Mouse (Mus musculus) stomach, embryonic 16.5 days (tissue): ENCODE results near the gene Elavl3. TPM values are rescaled to one million over a fixed set of nuclear protein-coding genes. Genes with fewer than 3 reads are reported as not detected.

Source experiments
- ATAC-seq: fragments of 200-750 bp; cut with Nextera tagmentation; 2 replicates; pipeline ENCODE4 v1.8.0; 2017; ENCODE audit warnings: moderate number of reproducible peaks, moderate TSS enrichment; ENCODE audit not compliant: insufficient read depth, low FRiP score
- H3K27ac ChIP-seq: fragments of 300-500 bp; sonication (generic); 2 replicates; pipeline ENCODE4 v1.5.1; 2014; ENCODE audit warnings: low read length
- H3K27me3 ChIP-seq: fragments of 300-500 bp; sonication (generic); 2 replicates; pipeline ENCODE4 v1.6.1; 2014; ENCODE audit warnings: low read length, control low read depth, mixed read lengths; ENCODE audit not compliant: control insufficient read depth, insufficient read depth
- H3K36me3 ChIP-seq: fragments of 300-500 bp; sonication (generic); 2 replicates; pipeline ENCODE4 v1.6.1; 2014; ENCODE audit warnings: low read length; ENCODE audit not compliant: control insufficient read depth, insufficient read depth
- H3K4me1 ChIP-seq: fragments of 300-500 bp; sonication (generic); 2 replicates; pipeline ENCODE4 v1.6.1; 2014; ENCODE audit warnings: low read length, control low read depth, mixed read lengths; ENCODE audit not compliant: control insufficient read depth, insufficient read depth
- H3K4me2 ChIP-seq: fragments of 300-500 bp; sonication (generic); 2 replicates; pipeline ENCODE4 v1.6.1; 2014; ENCODE audit warnings: low read depth, low read length, mixed read lengths
- H3K4me3 ChIP-seq: fragments of 300-500 bp; sonication (generic); replicated peaks from 2 replicates; pipeline ENCODE4 v1.5.1; 2014; ENCODE audit warnings: mild to moderate bottlenecking, low read length
- H3K9ac ChIP-seq: fragments of 300-500 bp; sonication (generic); 2 replicates; pipeline ENCODE4 v1.6.1; 2014; ENCODE audit warnings: low read length
- H3K9me3 ChIP-seq: fragments of 300-500 bp; sonication (generic); replicated peaks from 2 replicates; pipeline ENCODE4 v1.6.1; 2016; ENCODE audit warnings: low read length, control low read depth; ENCODE audit not compliant: control insufficient read depth
- WGBS: fragments of 180-500 bp; shearing (Covaris S2); extraction: QIAGEN DNeasy Blood & Tissue Kit; methylation state at CpG from one replicate; pipeline ENCODE4 v1.1.7; 2014; 5-methylcytosine and 5-hydroxymethylcytosine counted together
- polyA plus RNA-seq: library from polyadenylated mRNA; unstranded; fragments of >200 nt; fragmentation: Nextera tagmentation; extraction: Ambion mirVana; gene quantifications from 2 replicates; pipeline ENCODE4 v1.2.1, GENCODE M21; 2015

Gene Elavl3
- polyA plus RNA-seq, 1 experiment from 2014 or later, result 2.1 TPM

DNA sequence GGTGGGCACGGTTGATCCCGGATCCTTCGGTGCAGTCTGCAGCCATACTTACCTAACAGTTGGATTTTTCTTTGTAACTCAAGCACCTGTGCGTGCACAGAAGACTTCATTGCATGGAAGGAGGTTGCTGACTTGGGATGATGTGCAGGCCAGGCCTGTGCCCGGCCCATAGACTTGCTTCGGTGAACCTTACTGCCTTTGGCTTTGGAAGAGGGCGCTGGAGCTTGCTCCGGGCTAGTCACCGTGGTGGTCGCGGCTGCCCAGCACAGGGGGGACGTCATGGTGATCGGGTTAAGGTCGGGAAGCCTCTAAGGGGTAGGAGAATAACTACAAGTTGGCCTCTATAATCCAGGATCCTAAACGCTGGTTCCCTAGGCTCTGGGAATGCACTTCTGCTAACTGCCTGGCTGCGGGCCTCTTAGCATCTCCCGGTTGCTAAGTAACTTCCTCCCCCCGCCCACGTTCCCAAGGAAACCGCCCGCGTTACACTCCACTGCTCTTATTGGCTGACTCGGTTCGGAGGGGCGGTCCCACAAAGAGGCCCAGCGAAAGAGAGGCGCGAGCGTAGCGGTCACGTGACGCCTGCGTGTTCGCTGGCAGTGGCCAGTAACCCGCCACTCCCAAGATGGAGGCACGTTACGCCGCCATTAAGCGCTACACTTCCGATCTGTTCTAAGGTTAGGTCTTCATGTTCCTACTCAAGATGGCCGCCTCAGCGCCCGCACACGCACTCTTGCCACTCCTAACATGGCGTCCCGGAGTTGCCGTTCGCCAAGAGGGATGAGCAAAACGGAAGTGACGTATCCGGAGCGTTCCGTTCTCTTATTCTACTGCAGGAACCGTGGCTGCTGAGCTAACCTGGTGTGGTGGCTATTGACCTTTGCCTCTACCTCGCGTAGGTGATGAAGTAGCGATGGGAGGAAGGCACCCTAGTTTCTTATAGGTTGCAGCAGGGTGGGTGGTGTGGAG lies 49.3 kb downstream of the Elavl3 start, which contains the start of the genes Ccdc151 and Prkcsh:
TSS of gene Ccdc151 (minus strand) at position 441 of the 969 bp plus-strand sequence.
TSS of gene Prkcsh (plus strand) at position 613 of the 969 bp plus-strand sequence.
- Histone ChIP-seq H3K27ac (peak within 1 kb of the TSS; percentile 69), H3K4me3 (peak within 1 kb of the TSS; percentile 79), H3K4me2 (peak within 1 kb of the TSS; percentile 76), H3K27me3 (no peaks in the 10 kb centered on the region), H3K4me1 (peaks cover 15% of the 10 kb centered on the region), H3K36me3 (no peaks in the 10 kb centered on the region), H3K9me3 (no peaks in the 10 kb centered on the region), H3K9ac (peak within 1 kb of the TSS; percentile 69)
- ATAC-seq, result peak; percentile 100
- 7% methylated on average over 57 of the region's 57 CpGs for WGBS

DNA sequence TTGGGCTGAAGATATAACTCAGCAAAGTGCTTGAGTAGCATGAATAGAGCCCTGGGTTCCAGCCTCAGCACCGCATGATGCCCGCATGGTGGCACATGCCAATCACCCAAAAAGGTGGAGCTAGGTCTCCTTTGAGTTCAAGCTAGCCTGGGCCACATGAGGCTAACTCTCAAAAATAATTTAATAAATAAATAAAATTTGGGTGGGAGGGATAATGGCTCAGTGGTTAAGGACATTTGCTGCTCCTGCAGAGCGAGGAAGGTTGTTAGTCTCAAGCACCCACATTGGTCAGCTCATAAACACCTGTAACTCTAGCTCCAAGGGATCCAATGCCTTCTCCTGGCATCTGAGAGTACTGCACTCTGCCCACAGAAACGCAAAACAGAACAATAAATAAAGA lies 50.2 kb downstream of the Elavl3 start:
- Histone ChIP-seq H3K9me3 (no peaks in the 10 kb centered on the region), H3K27ac (no peak overlapping the region), H3K4me3 (no peak overlapping the region), H3K4me2 (no peak overlapping the region), H3K4me1 (peaks cover 15% of the 10 kb centered on the region), H3K27me3 (no peaks in the 10 kb centered on the region), H3K36me3 (no peaks in the 10 kb centered on the region), H3K9ac (no peak overlapping the region)
- no peak for ATAC-seq
- WGBS, result 92% methylated on average over 4 of the region's 4 CpGs

DNA sequence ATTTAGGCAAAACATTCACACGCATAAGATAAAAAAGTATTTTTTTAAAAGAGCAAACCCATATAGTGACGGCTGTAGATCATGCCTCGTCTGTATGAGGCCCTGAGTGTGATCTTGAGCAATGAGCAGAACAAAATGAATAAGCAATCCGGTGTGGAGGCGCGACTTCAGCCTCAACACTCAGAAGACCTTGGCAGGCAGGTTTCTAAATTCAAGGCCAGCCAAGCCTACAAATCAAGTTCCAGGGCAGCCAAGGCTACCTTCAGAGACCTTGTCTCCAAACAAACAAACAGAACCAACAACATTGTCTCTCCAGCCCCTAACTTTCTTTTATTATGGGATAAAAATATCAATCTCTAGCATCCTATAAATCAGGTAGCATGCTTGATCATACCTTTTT lies 51.5 kb downstream of the Elavl3 start:
- WGBS, result 90% methylated on average over 6 of the region's 6 CpGs

DNA sequence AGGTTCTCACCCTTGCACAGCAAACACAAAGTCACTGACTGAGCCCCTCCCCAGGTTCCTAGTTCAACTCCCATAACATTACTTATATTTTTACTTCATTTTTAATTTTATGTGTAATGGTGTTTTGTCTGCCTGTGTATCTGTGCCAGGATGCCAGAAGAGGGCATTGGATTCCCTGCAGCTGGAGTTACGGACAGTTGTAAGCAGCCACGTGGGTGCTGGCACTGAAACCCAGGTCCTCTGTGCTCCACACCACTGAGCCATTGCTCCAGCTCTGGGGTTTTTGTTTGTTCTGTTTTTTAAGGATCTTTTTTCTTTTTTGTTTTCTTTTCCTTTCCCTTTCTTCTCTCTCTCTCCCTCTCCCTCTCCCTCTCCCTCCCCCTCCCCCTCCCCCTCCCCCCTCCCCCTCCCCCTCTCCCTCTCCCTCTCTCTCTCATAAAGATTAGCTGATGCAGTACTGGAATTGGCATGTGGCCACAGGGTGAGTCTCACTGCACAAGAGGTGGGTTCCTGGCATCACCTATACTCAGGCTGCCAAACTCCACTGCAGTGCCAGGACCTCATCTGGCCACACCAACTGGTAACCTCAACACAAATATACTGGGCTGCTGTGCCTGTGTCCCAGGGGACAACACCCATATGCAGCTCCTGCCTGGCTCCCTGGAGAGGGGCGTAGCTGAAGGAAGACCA lies 55.5 kb downstream of the Elavl3 start:
- Histone ChIP-seq H3K9ac (no peak overlapping the region), H3K4me2 (no peak overlapping the region), H3K27ac (no peak overlapping the region), H3K4me3 (no peak overlapping the region), H3K27me3 (peaks cover 11% of the 10 kb centered on the region), H3K4me1 (no peaks in the 10 kb centered on the region), H3K9me3 (no peaks in the 10 kb centered on the region), H3K36me3 (no peaks in the 10 kb centered on the region)
- no peak for ATAC-seq
- WGBS, result 76% methylated on average over 3 of the region's 3 CpGs

More for the DNA sequence above, 51.5 kb downstream of the Elavl3 start:
- ATAC-seq, result no peak
- no peak overlapping the region for H3K27ac ChIP-seq
- no peak overlapping the region for H3K4me2 ChIP-seq
- H3K9me3 ChIP-seq, result no peaks in the 10 kb centered on the region
- H3K4me1 ChIP-seq, result peaks cover 15% of the 10 kb centered on the region
- no peaks in the 10 kb centered on the region for H3K36me3 ChIP-seq
- no peak overlapping the region for H3K9ac ChIP-seq
- H3K4me3 ChIP-seq, result no peak overlapping the region
- no peaks in the 10 kb centered on the region for H3K27me3 ChIP-seq

DNA sequence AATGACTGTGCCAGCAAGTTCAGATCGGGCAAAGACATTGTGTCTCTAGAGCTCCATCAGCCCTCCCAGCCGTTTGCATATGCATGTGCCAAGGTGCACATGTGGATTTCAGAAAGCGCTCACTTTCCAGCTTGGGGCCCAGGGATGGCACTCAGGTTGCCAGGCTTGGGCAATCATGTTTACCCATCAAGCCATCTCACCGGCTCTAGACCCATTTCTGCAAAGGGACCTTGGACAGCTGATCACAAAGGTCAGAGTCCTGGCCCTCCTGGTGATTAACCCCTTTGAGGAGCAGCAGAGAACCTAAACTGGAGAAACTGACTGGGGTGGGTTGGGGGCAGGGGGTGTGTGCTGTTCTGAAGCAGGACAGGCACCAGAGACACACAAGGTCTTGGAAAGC lies 59.6 kb downstream of the Elavl3 start:
- no peak overlapping the region for H3K4me2 ChIP-seq
- no peaks in the 10 kb centered on the region for H3K9me3 ChIP-seq
- ATAC-seq, result no peak
- H3K27me3 ChIP-seq, result peaks cover 51% of the 10 kb centered on the region
- no peak overlapping the region for H3K9ac ChIP-seq
- peaks cover 15% of the 10 kb centered on the region for H3K4me1 ChIP-seq
- H3K27ac ChIP-seq, result no peak overlapping the region
- no peak overlapping the region for H3K4me3 ChIP-seq
- no peaks in the 10 kb centered on the region for H3K36me3 ChIP-seq
- WGBS, result 71% methylated on average over 4 of the region's 4 CpGs

DNA sequence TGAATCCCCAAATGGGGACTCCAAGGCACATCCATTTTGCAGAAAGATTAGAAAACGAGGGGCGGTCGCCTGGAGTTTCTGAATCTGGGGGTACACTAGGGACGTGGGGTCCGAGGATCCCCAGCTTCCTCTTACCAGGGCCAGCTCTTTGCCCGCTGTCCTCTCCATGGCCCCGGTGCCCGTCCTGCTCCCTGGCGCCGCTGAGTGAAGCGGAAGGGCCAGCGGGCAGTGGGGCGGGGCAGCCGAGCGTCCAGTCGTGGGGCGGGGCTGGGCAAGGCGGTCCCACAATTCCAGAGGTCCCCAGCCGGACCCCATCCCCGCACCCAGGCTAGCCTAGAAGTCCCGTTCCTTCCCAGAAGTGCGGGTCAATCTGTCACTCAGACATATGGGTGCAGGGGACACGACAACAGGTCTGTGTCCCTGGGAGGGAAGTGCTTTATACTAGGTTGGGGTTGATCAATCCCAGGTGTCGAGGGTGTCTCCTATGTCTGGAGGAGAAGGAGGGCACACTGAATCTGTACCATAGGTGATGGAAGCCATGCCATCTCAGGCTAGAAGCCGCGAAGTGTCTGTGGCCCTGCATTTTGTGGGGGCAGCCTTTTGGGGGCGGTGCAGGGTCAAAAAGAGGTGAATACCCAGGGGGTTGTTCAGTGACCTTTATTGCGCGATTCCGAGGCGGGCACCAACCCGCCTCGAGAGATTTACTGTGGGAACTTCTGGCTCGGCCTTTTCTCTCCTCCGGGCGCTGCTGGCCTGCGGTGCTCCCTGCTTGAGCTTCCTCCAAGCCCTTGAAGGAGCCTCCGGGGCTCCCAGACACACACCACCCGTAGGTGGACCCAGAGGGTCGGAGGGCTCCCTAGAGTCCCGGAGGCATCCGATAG lies 62.4 kb downstream of the Elavl3 start, which contains the start of gene Rgl3:
TSS of gene Rgl3 (minus strand) at position 217 of the 881 bp plus-strand sequence.
- WGBS, result 2% methylated on average over 41 of the region's 42 CpGs
- H3K9me3 ChIP-seq, result no peaks in the 10 kb centered on the region
- peak; percentile 65 for ATAC-seq
- no peaks in the 10 kb centered on the region for H3K36me3 ChIP-seq
- H3K4me2 ChIP-seq, result peak within 1 kb of the TSS; percentile 77
- H3K27ac ChIP-seq, result no peak within 1 kb of the TSS
- peaks cover 58% of the 10 kb centered on the region for H3K27me3 ChIP-seq
- peak within 1 kb of the TSS; percentile 66 for H3K9ac ChIP-seq
- peaks cover 15% of the 10 kb centered on the region for H3K4me1 ChIP-seq
- H3K4me3 ChIP-seq, result peak within 1 kb of the TSS; percentile 52

DNA sequence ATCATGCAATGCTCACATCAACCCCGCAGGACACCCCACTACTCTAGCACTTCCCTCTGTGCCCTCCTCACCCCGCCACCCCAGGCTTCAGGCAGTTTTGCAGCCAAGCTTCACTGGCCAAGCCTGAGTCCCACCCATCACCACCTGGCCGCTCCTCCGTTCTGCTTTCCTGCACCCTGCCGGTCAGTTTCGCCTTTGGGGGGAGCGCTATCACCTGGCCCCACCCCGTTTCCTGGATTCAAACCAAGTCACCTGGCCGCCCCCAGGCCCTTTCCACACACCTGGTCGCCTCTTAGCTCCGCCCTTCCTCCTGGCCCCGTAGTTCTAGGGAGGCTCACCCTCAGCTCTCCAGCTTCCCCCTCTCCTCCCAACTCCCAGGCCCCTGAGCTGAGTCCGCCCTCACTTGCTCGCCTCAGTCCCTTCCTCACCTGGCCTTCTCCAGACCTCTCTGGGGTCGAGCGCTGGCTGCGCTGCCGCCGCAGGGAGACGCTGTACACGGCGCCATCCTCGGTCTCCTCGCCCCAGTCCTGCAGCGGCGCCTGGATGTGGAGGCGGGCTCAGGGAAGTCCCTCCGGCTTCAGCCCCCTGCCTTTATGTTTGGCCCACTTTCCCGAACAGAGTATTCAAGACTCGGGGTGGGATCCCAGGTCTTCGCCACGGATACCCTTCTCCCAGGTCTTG lies 63.3 kb downstream of the Elavl3 start:
- peaks cover 58% of the 10 kb centered on the region for H3K27me3 ChIP-seq
- no peaks in the 10 kb centered on the region for H3K36me3 ChIP-seq

More for the DNA sequence above, 63.3 kb downstream of the Elavl3 start:
- ATAC-seq, result peak; percentile 54; the same call in 1 of the 2 replicates
- H3K4me2 ChIP-seq, result peak overlapping the region; percentile 77
- H3K27ac ChIP-seq, result no peak overlapping the region
- peaks cover 15% of the 10 kb centered on the region for H3K4me1 ChIP-seq
- peak overlapping the region; percentile 66 for H3K9ac ChIP-seq
- peak overlapping the region; percentile 52 for H3K4me3 ChIP-seq
- no peaks in the 10 kb centered on the region for H3K9me3 ChIP-seq
- 1% methylated on average over 32 of the region's 32 CpGs for WGBS
